Mouse (Mus musculus) bone marrow macrophage, adult 2 months (primary cell): ENCODE data around the gene Slc46a1.

ENCODE experiments used
- CTCF ChIP-seq: IDR thresholded peaks from 2 replicates; pipeline ENCODE4 v1.5.1; 2012; ENCODE audit warnings: low read depth, mild to moderate bottlenecking, low read length, moderate library complexity
- POLR2A ChIP-seq: IDR thresholded peaks from 2 replicates; pipeline ENCODE4 v1.6.1; 2012; ENCODE audit warnings: mild to moderate bottlenecking, low read depth, low read length, borderline replicate concordance

DNA sequence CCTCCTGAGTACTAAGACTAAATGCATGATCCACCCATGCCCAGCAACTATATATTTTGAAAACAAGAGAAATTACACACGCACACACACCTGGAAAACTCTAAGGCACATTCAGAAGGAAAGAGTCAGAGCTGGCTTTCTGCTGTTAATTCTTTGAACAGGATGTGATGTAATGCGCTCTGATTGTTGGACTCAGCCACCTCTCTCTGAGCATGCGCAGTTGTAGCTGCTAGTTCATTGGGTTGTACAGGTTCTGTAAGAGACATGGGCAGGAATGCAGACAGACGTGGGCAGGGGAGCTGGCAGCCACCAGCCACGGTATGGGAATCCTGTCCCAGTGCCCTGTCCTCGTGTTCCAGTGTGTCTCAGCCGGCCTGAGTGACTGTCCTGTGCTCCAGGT, 11.2 kb upstream of the Slc46a1 start:
- TF ChIP-seq CTCF (no peak), POLR2A (no peak)
